29 mouse cellular contexts compared by ENCODE assay signal in genomic region chr9:28094722-28095121, GRCm38 (mm10).
"Had no signal": no experiment of that assay in that cellular context is flagged by ENCODE, and none has a peak within 500 bp of the region (broad histone marks: within the 10 kb centered on the region; RNA-seq: fewer than 3 reads in every experiment).

No protein-coding gene starts in this region.

- ATAC-seq: liver, embryonic 12.5 days; liver, postnatal 0 days; lung, postnatal 0 days; midbrain, embryonic 13.5 days; midbrain, embryonic 15.5 days; midbrain, embryonic 16.5 days had no signal

- H3K4me1 ChIP-seq: limb, embryonic 12.5 days; limb, embryonic 15.5 days; liver, embryonic 12.5 days; liver, embryonic 13.5 days; liver, embryonic 15.5 days; lung, embryonic 15.5 days; megakaryocyte, embryonic 14.5 days; midbrain, embryonic 12.5 days; midbrain, embryonic 13.5 days; midbrain, embryonic 15.5 days had no signal

- H3K27me3 ChIP-seq: liver, embryonic 12.5 days; liver, embryonic 13.5 days; liver, embryonic 15.5 days; lung, embryonic 15.5 days; megakaryocyte, embryonic 14.5 days; midbrain, embryonic 12.5 days; midbrain, embryonic 13.5 days; midbrain, embryonic 15.5 days had no signal

- DNase-seq: left cerebral cortex, postnatal 4 days; liver; liver, embryonic 13.5 days; liver, postnatal 0 days; lung, adult 18-20 months; lung, adult 2 months; lung, embryonic 14.5 days; lung, postnatal 10 days; lung, postnatal 14 days; lung, postnatal 36 days; lung, postnatal 4 days; midbrain, embryonic 14.5 days had no signal

- H3K4me3 ChIP-seq: left cerebral cortex, adult 2 months; limb, embryonic 10.5 days; limb, embryonic 12.5 days; limb, embryonic 13.5 days; limb, embryonic 15.5 days; liver, embryonic 12.5 days; liver, embryonic 13.5 days; liver, embryonic 15.5 days; lung, embryonic 15.5 days; midbrain, embryonic 12.5 days; midbrain, embryonic 13.5 days; midbrain, embryonic 15.5 days; myocyte had no signal

- H3K36me3 ChIP-seq: limb, embryonic 10.5 days; limb, embryonic 12.5 days; limb, embryonic 13.5 days; limb, embryonic 15.5 days; liver, embryonic 12.5 days; liver, embryonic 13.5 days; liver, embryonic 15.5 days; lung, embryonic 15.5 days; midbrain, embryonic 12.5 days; midbrain, embryonic 13.5 days; midbrain, embryonic 15.5 days had no signal

- H3K9me3 ChIP-seq: limb, embryonic 10.5 days; limb, embryonic 12.5 days; limb, embryonic 13.5 days; limb, embryonic 15.5 days; liver, embryonic 12.5 days; liver, embryonic 13.5 days; liver, embryonic 15.5 days; lung, embryonic 15.5 days; midbrain, embryonic 12.5 days; midbrain, embryonic 13.5 days; midbrain, embryonic 15.5 days had no signal

- H3K27ac ChIP-seq: left cerebral cortex, adult 2 months; limb, embryonic 10.5 days; limb, embryonic 12.5 days; limb, embryonic 13.5 days; limb, embryonic 15.5 days; liver, embryonic 12.5 days; liver, embryonic 13.5 days; liver, embryonic 14.5 days; liver, embryonic 15.5 days; lung, embryonic 15.5 days; macrophage; midbrain, embryonic 12.5 days; midbrain, embryonic 13.5 days; midbrain, embryonic 15.5 days had no signal
